Mouse (Mus musculus): ENCODE data around the gene Zfp784. TPM values are rescaled to one million over a fixed set of nuclear protein-coding genes. Genes with fewer than 3 reads are reported as not detected.
"Not testable (repeated sequence)": the region's sequence is repeated elsewhere in the genome, so short reads cannot be mapped to it uniquely, and the experiment has no call there.

Gene Zfp784
- not detected in 2 replicates for total RNA-seq (2015; ENCODE audit: low replicate concordance)
- total RNA-seq (2017; ENCODE audit: low replicate concordance): 0.84 TPM in 1 of 2 replicates, not detected in the other

DNA sequence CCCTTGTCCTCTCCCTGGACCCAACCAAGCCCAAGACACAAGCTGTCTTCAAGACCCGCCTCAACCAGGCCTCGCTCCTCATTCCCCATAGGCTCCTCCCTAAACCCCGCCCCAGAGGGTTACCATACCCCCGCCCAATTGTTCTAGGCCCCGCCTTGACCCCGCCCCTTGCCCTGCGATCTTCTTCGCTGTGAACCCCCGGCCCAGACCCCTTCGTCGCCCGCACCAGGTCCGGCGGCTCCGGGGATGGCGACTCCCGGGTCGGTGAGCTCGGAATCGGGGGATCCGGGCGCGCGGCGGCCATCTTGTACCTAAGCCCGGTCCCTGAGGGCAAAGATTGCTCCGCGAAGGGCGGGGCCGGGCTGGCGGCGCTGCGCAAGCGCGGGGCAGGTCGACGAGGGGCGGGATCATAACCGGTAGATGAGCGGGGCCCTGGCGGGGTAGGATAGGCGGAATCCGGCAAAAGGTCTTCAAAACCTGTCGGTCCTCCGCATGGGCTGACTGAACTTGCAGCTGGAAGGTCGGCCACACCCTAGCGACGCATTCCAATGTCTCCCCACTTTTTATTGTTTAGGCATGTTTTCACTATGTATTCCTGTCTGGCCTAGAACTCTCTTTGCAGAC lies at the start of gene Zfp784:
TSS of gene Zfp784 (minus strand) at position 338 of the 624 bp plus-strand sequence.
- peak; percentile 99 for ATAC-seq (replicated peaks; ENCODE audit: low FRiP score, poor library complexity, severe bottlenecking)

DNA sequence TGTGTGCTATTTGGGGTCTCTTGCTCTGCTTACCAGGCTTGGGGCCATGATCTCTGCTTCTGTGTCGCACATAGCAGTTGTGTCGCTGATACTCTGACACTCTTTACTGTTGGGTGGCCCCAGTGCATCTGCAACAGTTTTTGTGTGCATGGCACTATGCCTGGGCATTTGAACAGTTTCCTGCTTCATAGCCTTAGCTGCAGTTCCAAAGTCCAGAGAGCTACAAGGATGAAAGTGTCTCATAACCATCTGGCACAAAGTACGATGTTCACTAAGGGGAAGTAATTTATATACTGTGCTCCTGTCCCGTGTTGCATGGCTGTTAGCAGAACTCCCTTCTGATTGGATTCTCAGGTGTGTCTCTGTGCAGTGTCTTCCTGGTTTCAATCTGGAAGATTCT lies 49.6 kb upstream of the Zfp784 start:
- ATAC-seq (replicated peaks; ENCODE audit: low FRiP score, poor library complexity, severe bottlenecking): no peak

DNA sequence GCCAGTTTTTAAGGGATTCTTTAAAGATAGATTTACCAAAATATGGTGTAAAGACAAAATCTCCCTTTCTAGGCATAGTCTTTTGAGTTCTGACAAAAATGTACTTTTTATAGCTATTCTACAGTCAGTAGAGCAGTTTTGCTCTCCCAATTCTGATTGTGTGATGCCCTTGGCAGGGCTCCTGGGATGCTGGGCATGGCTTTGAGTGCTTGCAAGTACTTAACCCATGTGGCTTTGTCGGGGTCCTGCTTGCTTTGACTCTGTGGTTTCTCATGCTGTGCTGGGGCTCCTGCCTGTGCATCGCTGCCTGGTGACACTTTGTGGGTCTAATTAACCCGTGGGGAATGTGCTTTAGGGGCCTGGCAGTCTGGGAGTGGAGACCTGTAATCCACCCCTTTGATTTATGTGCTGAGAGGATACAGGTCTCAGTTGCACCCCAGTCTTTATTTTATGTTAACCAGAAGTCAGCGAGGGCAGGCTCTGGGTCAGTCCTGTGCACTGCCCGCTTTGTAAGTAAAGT lies 48.7 kb upstream of the Zfp784 start:
- no peak for ATAC-seq (replicated peaks; ENCODE audit: low FRiP score, poor library complexity, severe bottlenecking)

DNA sequence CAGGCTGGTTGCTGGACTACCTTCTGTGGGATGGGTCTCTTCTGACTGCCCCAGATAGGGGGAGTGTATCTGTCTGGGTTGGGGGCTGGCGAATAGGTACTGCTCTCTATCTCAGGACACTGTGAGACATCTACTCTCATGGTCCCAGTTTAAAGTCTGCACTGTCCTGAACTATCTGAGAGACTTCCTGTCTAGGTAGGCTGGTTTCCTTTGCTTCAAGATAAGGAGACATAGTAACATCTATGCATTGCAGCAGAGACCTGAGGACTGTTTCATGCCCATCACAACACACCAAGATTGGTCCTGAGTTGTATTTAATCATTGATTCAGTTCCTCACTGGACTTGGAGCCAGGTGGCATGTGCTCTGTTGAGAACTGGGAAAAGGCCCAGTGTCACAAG lies 47.3 kb upstream of the Zfp784 start:
- no peak for ATAC-seq (replicated peaks; ENCODE audit: low FRiP score, poor library complexity, severe bottlenecking)

DNA sequence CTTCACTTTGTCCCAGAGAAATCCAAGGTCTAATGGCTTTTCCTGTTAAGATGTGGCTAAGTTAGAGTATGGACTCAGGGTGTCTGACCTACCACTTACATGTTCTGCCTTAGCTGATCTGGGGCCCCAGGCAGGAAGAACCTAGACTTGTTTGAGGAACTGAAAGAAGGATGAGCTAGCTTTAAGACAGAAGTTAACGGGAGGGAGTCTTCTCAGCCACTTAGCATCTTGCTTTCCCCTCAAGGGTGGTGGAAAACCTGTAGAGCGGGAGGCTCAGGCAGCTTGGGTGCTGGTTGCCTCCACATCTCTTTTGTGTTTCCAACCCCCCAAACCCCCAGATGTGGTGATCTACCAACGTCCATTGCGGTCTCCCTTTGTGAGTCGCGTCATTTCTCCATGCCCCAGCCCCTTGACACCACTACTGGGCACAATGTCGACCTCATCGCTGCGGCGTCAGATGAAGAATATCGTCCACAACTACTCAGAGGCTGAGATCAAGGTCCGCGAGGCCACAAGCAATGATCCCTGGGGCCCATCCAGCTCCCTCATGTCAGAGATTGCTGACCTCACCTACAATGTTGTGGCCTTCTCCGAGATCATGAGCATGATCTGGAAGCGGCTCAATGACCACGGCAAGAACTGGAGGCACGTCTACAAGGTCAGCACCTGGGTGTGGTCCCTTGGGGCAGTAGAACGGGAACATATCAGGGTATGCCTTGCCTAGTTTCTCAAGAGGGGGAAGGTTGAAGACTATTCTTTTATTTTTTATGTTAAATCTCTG lies 45.3 kb upstream of the Zfp784 start:
- ATAC-seq (replicated peaks; ENCODE audit: low FRiP score, poor library complexity, severe bottlenecking): no peak

DNA sequence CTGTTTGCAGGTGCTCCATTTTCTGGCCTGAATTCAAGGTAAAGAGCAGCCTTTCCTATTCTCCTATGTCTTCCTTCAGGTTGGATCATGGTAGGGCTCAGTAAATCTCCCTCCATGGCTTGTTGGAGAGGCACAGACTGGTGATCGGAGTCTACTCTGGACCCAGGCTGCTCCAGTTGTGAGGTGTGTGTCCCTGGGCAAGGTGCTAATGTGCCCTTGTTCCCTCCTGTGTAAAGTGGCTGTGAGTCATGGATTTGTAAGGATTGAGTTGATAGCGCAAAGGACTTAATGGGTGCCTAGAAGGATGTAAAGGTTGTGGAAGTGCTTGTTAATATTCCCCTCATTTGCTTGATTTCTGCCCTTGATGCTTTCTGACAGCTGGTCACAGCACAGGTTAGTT lies 43.7 kb upstream of the Zfp784 start:
- ATAC-seq (replicated peaks; ENCODE audit: low FRiP score, poor library complexity, severe bottlenecking): no peak

DNA sequence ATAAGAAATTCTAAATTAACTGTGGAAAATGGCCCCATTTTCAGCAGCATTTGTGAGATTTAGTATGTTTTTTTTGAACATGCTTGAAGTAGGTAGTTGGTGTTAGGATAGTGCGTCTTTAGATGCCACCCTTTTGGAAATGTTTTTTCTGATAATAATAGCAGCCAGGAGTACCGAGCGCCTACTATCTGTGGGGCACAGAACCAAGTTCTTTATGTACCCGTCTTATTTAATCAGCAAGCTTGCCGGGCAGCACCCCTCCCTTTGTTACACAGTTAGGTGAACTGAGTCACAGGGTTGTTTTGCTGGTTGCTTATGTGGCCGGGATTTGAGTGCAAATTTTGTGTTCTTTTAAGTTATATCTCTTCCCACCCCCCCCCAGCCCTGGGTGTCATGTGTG lies 43.0 kb upstream of the Zfp784 start:
- ATAC-seq (replicated peaks; ENCODE audit: low FRiP score, poor library complexity, severe bottlenecking): peak; percentile 55

DNA sequence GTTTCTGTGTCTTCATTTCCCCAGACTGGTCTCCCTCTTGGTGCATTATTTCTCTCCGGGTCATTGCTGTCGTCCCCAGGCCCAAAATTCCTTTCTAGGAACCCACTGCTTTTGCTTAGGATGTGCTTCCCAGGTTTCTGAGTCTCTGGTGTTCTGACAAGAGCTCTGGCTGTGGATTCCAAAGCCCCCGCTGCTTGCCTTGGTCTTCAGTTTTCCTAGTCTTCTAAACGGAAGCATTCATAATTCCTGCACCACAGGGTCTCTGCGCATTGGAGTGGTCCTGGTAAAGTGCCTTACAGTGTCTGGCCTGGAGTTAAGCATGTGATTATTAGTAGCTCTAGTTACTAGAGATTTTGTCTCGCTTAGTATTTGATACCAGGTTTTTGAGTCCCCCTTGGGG lies 42.6 kb upstream of the Zfp784 start:
- no peak for ATAC-seq (replicated peaks; ENCODE audit: low FRiP score, poor library complexity, severe bottlenecking)

DNA sequence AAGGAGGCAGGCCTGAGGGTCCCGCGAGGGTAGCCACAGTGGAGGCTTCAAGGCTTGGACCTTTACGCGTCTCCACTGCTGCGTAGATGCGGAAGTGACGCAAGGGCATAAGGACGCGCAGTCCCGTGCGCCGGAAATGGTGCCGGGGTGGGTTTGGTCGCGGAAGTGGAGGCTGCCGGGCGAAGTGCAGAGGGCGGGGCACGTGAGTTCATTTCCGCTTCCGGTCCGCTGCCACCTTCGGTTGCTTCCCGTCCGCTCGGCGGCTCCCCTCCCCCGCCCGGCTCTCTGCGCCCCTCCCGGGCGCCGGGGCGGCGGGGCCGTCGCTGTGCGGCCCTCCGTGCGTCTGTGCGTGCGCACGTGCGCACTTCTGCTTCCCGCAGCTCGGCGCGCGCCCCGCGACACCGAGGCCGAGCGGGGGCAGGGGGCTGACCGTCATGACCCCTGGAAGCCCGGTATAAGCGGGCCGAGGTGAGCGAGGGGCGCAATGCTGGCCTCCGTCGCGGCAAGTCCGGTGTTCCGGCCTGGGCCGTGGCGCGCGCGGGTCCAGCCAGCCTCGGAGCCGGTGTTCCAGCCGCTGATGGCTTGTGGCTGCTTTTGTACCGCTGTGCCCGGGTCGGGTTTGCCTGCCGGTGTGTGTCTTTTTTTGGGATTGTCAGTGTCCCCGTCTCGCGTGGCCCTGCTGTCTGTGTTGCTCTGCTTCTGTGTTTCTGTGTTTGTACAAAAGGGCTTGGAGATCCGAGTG lies 41.9 kb upstream of the Zfp784 start, which contains the start of gene Epn1:
TSS of gene Epn1 (plus strand) at position 226 of the 742 bp plus-strand sequence.
- peak; percentile 95 for ATAC-seq (replicated peaks; ENCODE audit: low FRiP score, poor library complexity, severe bottlenecking)

DNA sequence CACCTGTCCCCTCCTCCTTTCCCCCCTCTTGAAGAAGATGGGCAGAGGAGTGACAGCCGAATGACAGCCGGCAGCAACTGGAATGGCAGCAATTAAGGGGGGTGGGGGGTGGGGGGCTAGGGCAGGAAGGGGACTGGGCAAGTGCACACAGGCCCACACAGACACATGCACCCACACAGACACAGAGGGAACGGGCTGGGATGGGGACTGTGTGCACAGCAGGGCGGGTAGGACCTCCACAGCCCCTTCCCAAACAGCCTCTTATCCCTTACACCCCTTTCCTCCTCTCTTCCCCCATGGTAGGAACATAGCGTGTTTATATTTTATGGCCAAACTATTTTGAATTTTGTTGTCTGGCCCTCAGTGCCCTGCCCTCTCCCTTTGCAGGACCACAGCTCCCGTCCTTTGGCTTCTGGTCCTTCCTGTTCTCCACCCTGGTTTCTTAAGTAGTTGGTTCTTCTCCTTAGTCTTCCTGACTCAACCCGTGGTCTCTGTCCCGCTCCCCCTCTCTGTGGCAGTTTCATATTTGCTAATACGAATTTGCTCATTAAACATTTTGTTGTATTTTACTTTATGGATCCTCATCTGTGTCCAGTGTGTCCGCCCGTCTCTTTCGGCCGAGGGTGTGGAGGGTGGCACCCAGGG lies 41.2 kb upstream of the Zfp784 start:
- not testable (repeated sequence) for ATAC-seq (replicated peaks; ENCODE audit: low FRiP score, poor library complexity, severe bottlenecking)

DNA sequence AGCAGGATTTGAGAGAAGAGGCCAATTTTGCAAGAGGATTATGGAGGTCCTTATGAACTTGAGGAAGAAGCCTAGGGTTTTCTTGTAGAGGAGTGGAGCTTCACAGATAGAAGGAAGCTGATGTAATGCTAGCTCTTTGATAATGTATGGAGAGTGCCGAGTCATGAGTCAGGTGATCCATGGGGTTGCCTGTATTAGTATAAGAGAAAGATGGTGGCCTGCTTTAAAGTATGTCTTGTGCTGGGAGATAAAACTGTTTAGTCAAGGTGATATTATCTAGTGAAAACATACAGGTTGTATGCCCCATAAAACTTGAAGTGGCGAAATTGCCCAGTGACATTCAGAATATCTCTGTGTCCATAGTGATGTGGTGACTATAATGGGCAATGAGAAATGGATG lies 38.7 kb upstream of the Zfp784 start:
- no peak for ATAC-seq (replicated peaks; ENCODE audit: low FRiP score, poor library complexity, severe bottlenecking)

DNA sequence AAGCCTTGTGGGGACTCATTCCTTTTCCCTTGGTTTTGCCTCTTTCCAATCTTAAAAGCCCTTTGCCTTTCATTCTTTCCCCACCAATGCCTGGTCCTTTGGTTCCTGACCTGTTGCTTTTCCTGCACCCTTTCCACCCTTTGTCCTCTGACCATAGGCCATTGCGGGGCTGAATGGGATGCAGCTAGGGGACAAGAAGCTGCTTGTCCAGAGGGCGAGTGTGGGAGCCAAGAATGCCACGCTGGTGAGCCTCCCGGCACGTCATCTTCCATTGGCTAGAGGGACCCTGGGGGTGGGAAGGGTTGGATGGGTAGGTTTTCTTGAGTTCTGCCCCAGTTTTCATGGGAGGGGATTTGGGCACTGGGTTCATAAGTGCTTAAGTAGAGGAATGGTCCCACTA lies 36.7 kb upstream of the Zfp784 start:
- no peak for ATAC-seq (replicated peaks; ENCODE audit: low FRiP score, poor library complexity, severe bottlenecking)

DNA sequence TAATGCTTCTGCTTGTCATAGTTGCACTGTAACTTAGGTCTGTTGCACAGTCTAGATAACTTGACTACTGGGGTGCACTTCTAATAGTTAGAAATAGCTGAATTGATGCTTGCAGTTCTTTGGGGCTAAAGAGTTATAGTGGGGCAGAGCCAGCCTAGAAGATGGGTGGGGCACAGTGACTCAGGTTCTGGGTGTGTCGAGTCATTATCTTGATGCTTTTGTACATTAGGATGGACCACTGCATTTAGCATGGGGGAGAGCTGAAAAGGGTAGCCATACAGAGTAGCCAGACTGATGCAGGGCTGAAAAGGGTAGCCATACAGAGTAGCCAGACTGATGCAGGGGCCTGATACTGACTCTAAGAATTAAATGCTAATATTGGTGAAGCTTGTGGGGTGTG lies 35.3 kb upstream of the Zfp784 start:
- ATAC-seq (replicated peaks; ENCODE audit: low FRiP score, poor library complexity, severe bottlenecking): peak; percentile 84

DNA sequence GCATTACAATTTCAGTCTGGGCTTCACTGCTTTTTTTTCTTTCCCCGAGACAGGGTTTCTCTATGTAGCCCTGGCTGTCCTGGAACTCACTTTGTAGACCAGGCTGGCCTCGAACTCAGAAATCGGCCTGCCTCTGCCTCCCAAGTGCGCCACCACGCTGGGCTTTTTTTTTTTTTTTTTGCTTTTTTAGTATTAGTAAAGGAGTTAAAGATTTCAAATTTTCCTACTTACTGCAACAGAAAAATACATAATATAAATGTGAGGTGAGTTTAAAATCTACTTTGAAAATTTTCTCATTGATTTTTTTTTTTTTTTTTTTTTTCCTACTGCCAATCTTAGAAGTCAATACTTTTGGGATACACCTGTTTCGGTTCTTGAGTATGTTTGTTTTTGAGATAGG lies 26.6 kb upstream of the Zfp784 start:
- ATAC-seq (replicated peaks; ENCODE audit: low FRiP score, poor library complexity, severe bottlenecking): no peak

DNA sequence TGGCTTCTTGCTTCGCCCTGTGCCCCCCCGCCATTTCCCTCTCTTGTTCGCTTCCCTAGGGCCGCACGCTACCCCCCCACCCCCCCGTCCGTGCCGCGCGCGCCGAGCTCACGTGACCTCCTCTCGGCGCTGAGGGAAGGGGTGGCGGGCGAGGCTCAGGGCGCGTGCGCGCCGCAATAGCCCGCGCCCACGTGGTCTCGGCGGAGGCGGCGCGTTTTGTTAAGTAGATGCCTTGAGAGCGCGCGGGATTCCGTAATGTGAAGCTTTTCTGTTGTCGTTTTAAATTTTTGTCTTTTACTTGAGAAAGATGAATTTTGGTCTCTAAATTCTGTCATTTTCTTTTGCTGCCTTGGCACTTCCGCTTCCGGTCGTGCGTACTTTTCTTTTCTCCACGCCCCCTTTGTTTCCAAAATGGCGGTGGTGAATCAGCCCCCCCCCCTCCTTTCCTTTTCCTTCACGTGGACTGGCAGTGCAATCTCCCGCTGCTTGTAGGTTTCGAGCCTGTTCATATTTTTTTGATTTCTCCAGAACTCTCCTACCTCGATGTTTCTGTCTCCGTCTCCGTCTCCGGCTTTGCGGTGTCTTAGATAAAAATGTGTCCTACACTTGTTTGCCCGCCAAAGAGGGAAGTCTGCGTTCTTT lies 24.2 kb upstream of the Zfp784 start:
- no peak for ATAC-seq (replicated peaks; ENCODE audit: low FRiP score, poor library complexity, severe bottlenecking)

DNA sequence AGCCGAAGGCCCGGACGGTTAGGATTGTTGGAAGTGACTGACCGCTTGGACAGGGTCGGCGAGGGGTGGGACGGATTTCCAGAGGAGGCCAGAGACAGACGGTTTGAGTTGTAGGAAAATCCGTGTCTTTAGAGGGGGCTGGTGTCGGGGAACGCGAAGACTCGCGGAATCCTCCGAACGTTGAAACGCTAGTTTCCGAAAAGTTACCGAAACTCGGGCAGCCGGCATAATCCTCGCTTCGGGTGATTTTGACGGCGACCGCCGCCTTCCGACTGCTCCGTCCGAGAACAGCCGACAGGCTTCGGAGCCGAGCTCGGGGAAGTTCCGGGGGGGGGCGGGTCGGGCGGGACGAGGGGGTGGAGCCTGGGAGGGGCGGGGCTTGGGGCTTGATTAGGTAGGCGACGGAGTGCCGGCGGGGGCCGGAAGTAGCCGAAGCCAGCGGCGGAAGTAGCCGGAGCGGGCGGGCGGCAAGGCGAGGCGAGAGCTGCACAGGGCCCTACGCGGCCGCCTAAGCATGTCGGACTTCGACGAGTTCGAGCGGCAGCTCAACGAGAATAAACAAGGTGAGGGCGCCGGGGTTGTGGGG lies 23.6 kb upstream of the Zfp784 start, which contains the start of gene U2af2:
TSS of gene U2af2 (plus strand) at position 370 of the 586 bp plus-strand sequence.
- peak; percentile 60 for ATAC-seq (replicated peaks; ENCODE audit: low FRiP score, poor library complexity, severe bottlenecking)

DNA sequence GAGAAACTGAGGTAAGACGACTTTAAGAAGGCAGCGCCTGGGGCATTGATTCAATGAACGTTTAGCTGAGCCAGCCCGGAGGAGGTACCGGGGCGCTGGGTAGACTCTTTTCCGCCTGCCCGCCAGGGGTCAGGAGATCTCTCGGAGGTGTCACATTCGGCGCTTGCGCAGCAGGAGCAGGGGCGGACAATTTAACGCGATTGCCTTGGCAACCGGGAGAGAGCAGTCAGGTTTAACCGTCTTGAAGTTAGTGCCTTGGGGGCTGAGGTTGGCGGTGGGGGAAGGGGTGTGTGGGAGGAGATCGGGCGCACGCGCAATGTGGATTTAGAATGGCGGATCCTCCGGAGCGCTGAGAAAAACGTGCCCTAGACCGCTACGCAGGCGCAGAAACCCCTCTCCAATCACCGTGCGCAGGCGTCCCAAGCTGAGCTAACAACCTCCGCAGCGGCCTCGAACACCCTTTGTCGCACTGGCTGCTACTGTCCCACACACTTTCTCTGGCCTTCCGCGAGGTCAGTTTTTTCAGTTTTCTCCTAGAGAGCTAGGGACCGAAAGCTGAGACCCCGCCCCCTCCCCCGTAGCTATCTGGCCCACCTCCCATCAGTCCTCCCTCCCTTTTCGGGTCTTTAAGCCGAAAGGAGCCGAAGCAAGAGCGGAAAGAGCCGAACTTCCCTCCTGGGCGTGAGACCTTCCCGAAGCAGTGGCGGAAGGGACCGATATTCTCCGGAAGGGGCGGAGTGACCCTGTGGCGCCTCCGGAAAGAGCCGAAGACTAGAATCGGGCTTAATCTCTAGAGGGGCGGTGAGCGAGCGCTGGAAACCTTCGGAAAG lies 22.9 kb upstream of the Zfp784 start:
- peak; percentile 84 for ATAC-seq (replicated peaks; ENCODE audit: low FRiP score, poor library complexity, severe bottlenecking)

DNA sequence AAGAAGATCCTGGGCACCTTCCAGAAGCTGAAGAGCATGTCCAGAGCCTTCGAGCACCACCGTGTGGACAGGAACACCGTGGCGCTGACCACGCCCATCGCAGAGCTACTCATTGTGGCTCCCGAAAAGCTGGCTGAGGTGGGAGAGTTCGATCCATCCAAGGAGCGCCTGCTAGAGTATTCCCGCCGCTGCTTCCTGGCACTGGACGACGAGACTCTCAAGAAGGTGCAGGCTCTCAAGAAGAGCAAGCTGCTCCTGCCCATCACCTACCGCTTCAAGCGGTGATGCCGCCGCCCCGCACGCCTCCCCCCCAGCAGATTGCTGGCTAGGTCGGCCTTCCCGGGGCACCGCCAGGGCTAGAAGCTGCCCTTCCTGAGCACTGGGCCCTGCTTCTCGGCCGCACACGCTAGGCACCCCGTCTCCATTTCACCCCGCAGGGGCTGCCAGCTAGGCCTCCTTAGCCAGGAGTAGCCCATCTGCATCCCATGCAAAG lies 22.0 kb upstream of the Zfp784 start:
- peak; percentile 67 for ATAC-seq (replicated peaks; ENCODE audit: low FRiP score, poor library complexity, severe bottlenecking)

Data from erythroblast, adult 5-6 weeks (primary cell).